Mouse (Mus musculus): Measurements from ENCODE around the gene Setdb1. TPM values are rescaled to one million over a fixed set of nuclear protein-coding genes. Genes with fewer than 3 reads are reported as not detected.

Setdb1 gene
- polyA plus RNA-seq (2012): 12.8 and 14.9 TPM in 2 replicates

DNA sequence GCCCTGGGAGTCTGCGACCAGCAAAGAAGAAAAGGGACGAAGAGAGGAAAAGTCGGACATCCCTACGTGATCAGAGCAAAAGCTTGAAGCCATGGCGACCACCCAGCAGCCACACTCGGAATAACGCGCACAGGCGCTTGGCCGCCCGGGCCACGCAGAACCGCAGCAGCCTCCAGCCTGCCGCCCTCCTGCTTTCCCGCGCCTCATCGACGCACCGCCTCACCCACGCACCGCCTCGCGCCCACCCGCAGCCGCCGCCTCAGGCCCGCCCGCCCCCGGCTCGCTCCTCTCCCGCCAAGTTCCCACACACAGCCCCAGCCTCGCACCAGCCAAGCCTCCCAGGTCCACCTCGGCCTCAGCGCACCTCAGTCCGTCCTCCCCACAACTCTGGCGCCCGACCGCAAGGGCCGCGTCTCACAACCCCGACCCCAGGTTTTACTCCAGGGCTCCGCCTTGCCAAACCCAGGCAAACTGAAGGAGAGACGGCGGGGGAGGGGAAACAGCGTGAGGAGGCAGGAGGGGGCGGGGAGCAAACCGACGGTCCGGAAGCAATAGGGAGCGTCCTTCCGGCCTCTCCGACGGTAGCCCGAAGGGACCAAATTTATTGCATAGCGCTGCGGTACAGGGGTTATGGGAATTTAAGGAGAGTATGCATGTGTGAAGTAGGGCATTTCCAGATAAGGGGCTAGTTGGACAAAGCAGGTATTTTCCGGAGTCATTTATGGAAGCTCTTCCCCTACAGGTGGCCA, at the start of gene Setdb1:
Setdb1 (minus strand) TSS at position 502 of the 749 bp plus-strand sequence.

DNA sequence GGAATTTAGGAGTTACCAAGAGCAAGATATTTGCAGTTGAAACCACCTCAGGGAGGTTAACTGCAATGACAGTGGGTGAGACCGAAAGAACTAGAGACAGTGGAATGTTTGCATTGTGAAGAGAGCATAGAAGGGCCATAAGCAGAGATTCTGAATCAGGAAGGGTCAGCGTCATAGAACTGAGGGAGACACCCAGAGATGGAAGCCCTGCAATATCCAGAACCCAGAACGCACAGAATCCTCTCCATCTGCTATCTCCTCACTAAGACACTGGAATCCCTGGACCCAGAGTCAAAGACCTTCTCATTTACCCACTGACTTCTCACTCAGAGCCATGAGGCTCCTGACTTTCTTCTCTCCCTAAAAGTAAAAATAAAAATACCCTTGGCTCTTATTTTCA, 45.7 kb upstream of the Setdb1 start, which contains the start of gene 4930558C23Rik:
4930558C23Rik (minus strand) TSS at position 101 of the 400 bp plus-strand sequence.

DNA sequence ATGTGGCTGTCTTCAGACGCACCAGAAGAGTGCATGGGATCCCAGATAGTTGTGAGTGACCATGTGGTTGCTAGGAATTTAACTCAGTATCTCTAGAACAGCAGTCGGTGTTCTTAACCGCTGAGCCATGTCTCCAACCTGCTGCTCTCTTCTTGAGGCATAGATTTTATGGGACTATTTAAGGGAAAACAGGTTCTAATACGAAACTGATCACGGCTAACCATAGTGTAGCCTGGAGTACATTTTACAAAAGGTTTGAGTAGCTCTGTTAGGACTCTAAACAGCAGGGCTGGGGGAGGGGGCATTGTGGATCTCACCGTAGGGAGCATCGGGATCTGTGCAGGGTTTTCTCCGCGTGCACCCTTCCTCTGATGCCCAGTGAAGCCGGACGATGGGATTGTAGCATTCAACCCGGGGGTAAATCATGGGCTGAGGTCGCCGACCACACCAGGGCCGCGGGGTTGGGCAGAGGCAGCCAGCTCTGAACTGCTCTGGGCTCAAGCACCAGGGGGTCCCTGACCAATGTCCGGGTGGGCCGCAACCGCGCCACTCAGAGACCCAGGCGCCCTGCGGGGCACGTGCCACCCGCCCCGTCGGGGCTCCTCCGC, 42.4 kb downstream of the Setdb1 start, which contains the start of gene Cers2:
Cers2 (plus strand) TSS at position 306 of the 608 bp plus-strand sequence.

DNA sequence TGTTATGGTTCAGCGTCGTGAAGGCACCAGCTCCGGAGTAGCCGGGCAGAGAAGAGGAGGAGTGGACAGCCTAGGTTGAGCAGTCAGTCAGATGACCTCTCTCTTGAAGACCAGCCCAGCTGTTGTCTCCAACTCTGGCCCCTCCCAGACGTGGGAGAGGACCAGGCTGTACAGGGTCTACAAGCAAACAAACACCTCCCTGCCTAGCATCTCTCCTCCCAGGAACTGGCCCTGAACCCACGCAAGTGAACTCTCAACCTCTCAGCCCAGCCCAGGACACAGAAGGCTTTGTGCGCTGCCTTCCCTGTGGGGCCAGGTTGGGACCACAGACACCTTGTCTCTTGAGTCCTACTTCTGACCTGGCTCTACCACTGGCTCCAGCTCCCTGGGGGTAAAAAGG, 49.9 kb downstream of the Setdb1 start, which contains the start of gene Anxa9:
Anxa9 (minus strand) TSS at position 77 of the 400 bp plus-strand sequence.

DNA sequence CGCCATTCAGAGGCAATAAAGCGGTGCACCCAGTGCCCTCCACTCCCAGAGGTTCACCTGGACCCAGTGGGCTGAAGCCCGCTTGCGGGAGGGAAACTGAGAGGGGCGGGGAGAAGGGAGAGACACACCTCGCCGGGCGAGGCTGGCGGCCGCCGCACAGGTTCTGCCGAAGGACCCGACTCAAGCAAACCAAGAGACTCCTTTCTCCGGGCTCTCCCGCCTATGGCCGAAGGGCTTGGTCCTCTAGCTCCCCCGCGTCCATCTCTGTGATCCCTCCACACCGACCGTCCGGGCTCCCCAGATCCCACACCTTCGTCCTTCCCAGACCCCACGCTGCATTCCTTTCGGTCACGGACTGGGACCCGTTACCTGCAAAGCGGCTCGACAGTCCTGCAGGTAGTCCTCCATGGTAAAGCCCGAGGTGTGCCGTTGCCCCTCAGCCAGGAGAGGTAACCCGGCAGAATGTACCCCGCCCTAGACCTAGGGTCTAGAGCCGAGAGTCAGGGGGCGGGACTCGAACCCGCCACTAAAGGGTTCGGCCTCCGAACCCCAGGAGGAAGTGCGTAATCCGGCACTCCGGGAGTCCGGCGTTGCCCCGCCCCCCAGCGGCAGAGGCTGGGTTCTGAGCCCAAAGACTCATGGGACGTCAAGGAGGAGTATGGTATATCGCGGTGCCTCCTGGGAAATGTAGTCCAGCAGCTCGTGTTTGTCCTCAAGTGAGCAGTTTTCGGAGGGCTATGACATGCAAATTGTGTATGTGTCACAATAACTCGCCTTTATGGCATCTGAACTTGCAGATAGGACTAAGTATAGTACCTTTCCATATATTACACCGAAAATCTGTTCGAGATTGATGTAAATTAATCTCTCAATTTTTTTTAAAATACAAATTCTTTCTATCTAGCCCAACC, 75.5 kb downstream of the Setdb1 start, which contains the start of the genes Mindy1 and Prune1:
Mindy1 (plus strand) TSS at position 130 of the 911 bp plus-strand sequence.
Prune1 (minus strand) TSS at position 861 of the 911 bp plus-strand sequence.

Other genes starting within 250 kb of the Setdb1 start
- gene Vps72, start 246.2 kb downstream of the Setdb1 start, polyA plus RNA-seq (2012): 224 and 237 TPM in 2 replicates
- not detected in 2 replicates for gene Tmod4, start 232.7 kb downstream of the Setdb1 start, polyA plus RNA-seq (2012)
- gene Scnm1, start 223.2 kb downstream of the Setdb1 start, polyA plus RNA-seq (2012): 6.1 and 9.0 TPM in 2 replicates
- gene Lysmd1, start 223.1 kb downstream of the Setdb1 start, polyA plus RNA-seq (2012): 3.8 and 4.7 TPM in 2 replicates
- 10.5 and 16.0 TPM in 2 replicates for gene Tnfaip8l2, start 214.8 kb downstream of the Setdb1 start, polyA plus RNA-seq (2012)
- gene Sema6c, start 196.7 kb downstream of the Setdb1 start, polyA plus RNA-seq (2012): 6.5 and 7.1 TPM in 2 replicates
- 2.2 and 2.7 TPM in 2 replicates for gene Gabpb2, start 139.3 kb downstream of the Setdb1 start, polyA plus RNA-seq (2012)
- gene Cdc42se1, start 128.5 kb downstream of the Setdb1 start, polyA plus RNA-seq (2012): 138 and 173 TPM in 2 replicates
- gene Mllt11, start 125.0 kb downstream of the Setdb1 start, polyA plus RNA-seq (2012): 3.4 and 4.4 TPM in 2 replicates
- gene Gm128, start 115.6 kb downstream of the Setdb1 start, polyA plus RNA-seq (2012): 3.4 TPM in 2 replicates
- gene Bnipl, start 106.0 kb downstream of the Setdb1 start, polyA plus RNA-seq (2012): 0.34 TPM in 1 of 2 replicates, not detected in the other
- 118 and 120 TPM in 2 replicates for gene Mindy1, start 75.9 kb downstream of the Setdb1 start, polyA plus RNA-seq (2012)
- 2.8 and 3.0 TPM in 2 replicates for gene Prune1, start 75.1 kb downstream of the Setdb1 start, polyA plus RNA-seq (2012)
- gene Anxa9, start 50.0 kb downstream of the Setdb1 start, polyA plus RNA-seq (2012): 2.0 and 2.2 TPM in 2 replicates
- 352 and 417 TPM in 2 replicates for gene Cers2, start 42.4 kb downstream of the Setdb1 start, polyA plus RNA-seq (2012)
- gene 4930558C23Rik, start 45.6 kb upstream of the Setdb1 start, polyA plus RNA-seq (2012): not detected in 2 replicates
- 14.1 and 15.5 TPM in 2 replicates for gene Arnt, start 77.2 kb upstream of the Setdb1 start, polyA plus RNA-seq (2012)
- gene Ctsk, start 142.1 kb upstream of the Setdb1 start, polyA plus RNA-seq (2012): not detected in 2 replicates
- 2.0 and 3.0 TPM in 2 replicates for gene Ctss, start 169.6 kb upstream of the Setdb1 start, polyA plus RNA-seq (2012)
- gene Hormad1, start 202.5 kb upstream of the Setdb1 start, polyA plus RNA-seq (2012): not detected in 2 replicates
- gene Golph3l, start 231.7 kb upstream of the Setdb1 start, polyA plus RNA-seq (2012): 1.2 and 2.4 TPM in 2 replicates

Measured in megakaryocyte-erythroid progenitor cell, adult 5 weeks (primary cell).